Mouse (Mus musculus): ENCODE data around the gene Phf6.

Gene Phf6

GRCm38 (mm10) chrX:52911587-52912371 is at the start of gene Phf6:
Gene Phf6, plus strand, starts transcription at chrX:52912266.
- DNase-seq: peak; percentile 90 to 95

DNA sequence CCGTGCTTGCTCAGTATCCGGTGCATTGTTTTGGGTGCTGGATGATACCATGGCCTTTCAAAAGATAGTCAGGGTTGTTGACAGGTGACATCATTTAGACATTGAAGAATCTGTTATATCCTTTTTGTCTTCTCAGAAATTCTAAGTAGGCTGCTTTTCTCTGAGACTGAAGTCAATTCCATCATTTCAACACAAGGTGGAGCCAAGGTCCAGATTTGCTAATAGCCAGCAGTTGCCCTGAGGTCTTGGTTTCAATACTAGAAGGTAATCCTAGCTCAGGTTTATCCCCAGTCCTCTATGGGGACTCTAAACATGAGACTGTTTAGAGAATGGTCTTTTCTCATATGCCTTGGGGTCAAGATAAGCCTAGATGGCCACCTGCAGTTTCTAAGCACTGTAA is 47.9 kb upstream of the Phf6 start:
- DNase-seq: peak in 1 of 2 experiments; percentile 8

- peak in 1 of 2 experiments; percentile 41 for DNase-seq
These were observed 13.6 kb upstream of the Phf6 start for GRCm38 (mm10) chrX:52898486-52898885.

GRCm38 (mm10) chrX:52912372-52912728 is 284 bp downstream of the Phf6 start:
- no peak for DNase-seq

DNA sequence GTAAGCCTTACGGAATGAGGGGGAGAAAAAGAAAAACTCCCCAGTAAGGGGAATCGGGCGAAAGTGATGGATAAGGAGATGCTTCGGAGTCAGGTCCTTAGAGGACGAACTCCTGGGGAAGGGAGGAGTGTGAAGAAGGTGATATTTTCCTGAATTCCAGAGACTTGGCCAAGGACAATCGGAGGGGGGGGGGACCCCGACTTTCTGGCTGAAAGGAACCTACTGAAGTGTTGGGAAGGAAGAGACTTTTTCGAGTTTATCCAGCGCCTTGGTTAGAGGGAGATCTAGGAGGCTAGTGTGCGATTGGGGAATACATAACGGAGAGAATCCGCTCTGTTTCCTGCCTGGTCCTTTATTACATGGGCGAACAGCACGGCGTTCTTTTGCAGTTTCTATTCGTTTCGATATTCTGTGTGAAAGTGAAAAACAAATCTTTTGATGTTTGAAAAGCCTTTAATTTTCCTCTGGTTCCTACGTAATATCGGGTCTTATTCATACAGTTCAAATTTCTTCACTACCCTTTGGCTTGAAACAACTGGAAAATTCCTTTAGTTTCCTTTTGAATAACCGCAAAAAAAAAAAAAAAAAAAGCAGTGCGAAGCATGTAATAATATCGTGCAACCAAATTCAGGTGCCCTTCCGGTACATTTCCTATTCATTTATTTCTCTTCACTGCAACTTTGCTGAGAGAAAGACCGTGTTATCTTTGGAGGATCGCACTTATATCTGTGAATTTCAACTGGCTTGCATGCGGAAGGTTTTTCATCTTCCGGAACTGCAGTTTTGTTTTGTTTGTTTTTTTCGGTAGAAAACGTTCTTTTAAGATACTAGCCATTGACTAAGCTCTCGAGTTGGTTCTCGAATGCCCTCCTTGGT is 998 bp downstream of the Phf6 start:
- DNase-seq: peak in 1 of 2 experiments; percentile 2

DNA sequence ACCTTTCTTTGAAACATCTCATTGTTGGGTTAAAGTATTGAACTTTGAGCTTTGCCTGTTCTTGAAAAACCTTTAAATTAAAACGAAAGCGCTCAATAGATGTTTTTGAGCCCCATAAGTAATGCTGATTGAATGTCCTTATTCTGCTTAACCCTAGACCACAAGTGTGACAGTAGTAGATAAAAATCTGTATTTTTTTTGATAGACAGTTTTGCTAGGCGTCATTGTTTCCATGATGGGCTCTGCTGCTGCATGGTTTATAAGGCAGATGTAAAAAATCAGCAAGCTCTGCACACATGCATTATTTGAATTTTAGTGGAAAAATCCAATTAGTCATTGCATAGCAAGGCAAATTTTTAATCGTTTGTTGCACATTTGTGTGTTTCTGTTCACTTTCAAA is 1.8 kb downstream of the Phf6 start:
- DNase-seq: no peak

DNA sequence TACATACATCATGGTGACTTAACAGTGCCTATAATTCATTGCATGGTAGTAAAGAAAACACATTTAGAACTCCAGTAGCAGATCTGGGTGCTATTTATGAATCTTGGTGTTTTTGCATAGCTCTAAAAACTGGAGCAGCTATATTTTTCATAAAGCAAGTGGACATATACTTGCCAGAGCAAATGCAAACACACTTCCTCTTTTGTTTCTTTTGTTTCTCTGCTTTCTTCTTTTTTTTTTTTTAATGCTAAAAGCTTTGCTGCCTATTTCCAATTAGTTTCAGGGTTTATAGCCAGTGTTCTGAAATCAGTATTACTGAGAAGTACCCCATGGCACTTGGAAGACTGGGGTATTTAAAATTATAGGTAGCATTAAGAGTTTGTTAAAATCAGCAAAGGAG is 2.6 kb downstream of the Phf6 start:
- DNase-seq: no peak

DNA sequence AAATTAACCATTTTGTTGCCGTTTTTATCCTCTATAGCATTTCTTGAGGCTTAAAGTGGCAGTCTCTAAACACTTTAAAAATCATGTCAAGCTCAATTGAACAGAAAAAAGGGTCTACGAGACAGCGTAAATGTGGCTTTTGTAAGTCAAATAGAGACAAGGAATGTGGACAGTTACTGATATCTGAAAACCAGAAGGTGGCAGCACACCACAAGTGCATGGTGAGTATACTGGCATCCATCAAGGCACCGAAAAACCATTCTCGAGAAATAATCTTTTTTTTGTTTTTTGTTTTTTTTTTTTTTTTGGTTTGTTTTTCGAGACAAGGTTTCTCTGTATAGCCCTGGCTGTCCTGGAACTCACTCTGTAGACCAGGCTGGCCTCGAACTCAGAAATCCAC is 4.5 kb downstream of the Phf6 start:
- DNase-seq: peak in 1 of 2 experiments; percentile 5

GRCm38 (mm10) chrX:52926726-52927125 is 14.7 kb downstream of the Phf6 start:
- DNase-seq: peak; percentile 21 to 47

DNA sequence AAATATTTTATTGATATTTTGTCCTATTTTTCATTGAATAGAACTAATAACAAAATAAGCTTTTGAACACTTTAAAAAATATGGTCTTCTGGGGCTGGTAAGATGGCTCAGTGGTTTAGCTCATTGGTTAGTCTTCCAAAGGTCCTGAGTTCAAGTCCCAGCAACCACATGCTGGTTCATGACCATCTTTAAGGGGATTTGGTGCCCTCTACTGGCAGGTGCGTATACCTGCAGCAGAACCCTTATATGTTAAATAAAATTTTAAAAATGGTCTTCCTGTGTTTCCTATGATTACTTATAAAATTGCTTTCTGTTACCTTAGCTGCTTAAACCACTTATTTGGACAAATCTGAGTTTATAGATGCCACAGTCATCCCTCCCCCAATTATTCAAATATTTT is 16.8 kb downstream of the Phf6 start:
- DNase-seq: peak in 1 of 2 experiments; percentile 13

DNA sequence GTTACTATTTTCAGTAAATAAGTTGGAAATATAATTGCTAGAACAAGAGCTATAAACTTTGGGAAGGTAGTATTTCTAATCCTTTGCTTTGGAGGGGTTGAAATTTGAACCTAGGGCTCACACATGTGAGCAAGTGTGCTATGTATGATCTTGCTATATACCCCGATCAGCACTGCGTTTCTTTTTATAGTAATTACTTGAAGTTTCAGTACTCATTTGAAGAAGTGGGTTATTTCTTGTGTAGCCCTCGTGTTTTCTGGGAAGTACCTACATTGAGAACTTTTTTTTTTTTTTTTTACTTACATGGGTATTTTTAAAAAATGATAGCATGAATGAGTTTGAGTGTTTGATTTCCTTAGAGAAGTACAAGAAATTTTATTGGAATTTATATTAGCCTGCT is 17.7 kb downstream of the Phf6 start:
- no peak for DNase-seq

DNA sequence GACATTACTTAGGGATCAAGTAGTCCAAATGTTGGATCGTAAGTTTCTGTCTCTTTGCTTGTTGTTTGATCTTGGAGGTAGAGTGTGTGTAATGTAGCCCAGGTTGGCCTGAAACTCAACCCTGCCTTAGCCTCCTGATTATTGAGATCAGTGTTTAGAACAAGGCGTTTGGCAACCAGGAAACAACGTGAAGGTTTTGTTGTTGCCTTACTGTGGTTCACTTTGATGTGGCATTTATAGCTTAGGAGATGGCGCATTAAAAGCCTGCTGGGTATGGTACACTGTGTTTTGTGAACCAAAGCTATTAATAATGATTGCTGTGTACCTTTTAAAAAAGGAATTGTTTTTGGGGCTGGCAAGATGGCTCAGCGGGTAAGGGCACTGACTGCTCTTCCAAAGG is 18.1 kb downstream of the Phf6 start:
- no peak for DNase-seq

DNA sequence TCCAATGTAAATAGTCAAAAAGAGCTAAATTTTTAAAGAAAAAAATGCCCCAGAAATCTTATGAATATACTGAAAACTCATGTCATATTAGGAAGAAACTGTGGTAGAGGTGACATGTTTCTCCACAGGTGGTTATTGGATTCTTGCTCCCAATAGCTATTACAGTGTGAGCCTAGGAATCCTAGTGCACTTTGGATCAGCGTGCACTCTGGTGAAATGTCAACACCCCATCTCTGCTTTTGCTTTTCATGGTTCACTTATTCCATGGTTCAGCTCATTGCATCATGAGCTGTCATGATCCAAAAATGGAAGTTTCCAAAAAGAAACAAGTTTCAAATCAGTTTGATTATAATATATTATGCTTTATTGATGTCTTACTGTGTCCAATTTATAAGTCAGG is 20.1 kb downstream of the Phf6 start:
- DNase-seq: no peak

- DNase-seq: no peak
These were observed 22.4 kb downstream of the Phf6 start for GRCm38 (mm10) chrX:52934496-52934895.

DNA sequence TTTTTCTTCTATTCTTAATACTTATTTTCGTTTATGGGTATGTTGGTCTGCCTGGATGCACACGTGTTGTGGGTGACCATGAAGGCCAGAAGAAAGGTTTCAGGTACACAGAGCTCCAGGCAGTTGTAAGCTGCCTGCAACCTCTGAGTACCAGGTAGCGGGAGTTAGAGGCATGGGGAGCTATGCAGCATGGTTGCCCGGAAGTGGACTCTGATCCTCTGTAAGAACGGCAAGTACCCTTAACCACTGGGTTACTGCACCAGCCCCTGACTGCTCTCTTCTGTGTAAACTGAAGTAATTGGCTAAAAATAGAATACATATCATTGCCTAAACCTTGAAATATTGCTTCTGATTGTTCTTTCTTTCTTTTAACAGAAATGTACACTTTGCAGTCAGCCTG is 33.4 kb downstream of the Phf6 start:
- no peak for DNase-seq

DNA sequence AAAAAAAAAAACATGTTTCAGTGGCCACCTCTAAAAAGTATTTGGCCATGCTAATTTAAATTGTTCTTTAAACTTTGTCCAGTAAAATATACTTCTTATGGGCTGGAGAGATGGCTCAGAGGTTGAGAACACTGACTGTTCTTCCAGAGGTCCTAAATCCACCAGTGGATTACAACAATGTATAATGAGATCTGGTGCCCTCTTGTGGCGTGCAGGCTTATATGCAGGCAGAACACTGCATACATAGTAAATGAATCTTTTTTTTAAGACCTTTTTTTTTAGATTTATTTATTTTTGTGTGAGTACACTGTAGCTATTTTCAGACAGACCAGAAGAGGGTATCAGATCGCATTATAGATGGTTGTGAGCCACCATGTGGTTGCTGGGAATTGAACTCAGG is 37.6 kb downstream of the Phf6 start:
- peak in 1 of 2 experiments; percentile 40 for DNase-seq

- no peak for DNase-seq
These were observed 44.9 kb downstream of the Phf6 start for GRCm38 (mm10) chrX:52956942-52957341.

GRCm38 (mm10) chrX:52961559-52962110 is 49.6 kb downstream of the Phf6 start:
- DNase-seq: no peak

GRCm38 (mm10) chrX:52965149-52965548 is 53.1 kb downstream of the Phf6 start:
- no peak for DNase-seq

DNA sequence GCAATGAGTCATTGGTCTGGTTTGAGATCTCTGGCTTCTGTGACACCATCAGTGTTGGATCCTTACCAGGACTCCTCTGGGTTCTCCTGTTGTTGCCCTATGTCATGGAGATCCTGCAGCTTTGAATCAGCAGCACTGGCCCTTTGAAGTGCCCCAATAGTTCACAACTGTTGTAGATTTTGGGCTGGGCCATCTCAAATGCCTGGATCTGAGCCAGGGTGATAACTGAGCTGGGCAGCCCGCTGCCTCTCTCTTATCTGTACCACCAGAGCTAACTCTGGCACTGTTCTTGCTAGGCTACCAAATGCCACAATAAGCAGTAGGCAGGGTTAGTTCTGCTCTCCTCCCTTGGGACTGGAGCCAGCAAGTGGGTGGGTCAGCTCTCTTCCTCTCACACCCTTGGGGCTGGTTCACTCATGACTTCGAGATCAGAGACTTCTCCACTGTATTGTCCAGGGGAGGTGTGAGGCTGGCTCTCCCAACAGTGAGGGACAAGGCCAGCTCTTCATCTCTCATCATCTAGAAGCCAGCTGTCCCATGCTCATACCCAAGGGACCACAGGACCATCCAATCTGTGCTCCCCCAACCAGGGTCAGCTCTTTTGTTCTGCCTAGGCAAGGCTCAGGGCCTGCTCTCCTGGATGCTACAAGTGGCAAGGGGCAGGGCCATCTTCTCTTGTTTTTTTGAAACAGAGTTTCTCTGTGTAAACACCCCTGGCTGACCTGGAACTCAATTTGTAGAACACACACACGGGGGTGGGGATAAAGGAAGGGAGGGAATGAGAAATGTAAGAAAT is 59.3 kb downstream of the Phf6 start:
- DNase-seq: peak in 1 of 2 experiments; percentile 3

- DNase-seq: no peak
These were observed 60.1 kb downstream of the Phf6 start for GRCm38 (mm10) chrX:52972129-52972528.

DNA sequence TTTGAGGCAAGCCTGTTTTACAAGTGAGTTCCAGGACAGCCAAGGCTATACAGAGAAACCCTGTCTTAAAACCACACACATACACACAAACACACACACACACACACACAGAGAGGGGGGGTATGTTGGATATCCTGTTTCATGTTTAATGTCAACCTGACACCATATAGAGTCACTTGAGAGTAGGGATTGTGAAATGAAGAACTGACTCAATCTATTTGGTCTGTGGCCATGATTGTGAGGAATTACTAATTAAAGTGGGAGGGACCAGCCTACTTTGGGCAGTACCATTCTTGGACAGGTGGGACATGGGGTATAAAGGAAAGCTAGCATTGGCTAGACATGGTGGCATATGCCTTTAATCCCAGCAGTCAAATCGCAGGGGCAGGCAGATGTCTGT is 60.6 kb downstream of the Phf6 start:
- DNase-seq: no peak

- no peak for DNase-seq
These were observed 66.5 kb downstream of the Phf6 start for GRCm38 (mm10) chrX:52978576-52978975.
